9 mouse cellular contexts compared by ENCODE assay signal in the genomic region with DNA sequence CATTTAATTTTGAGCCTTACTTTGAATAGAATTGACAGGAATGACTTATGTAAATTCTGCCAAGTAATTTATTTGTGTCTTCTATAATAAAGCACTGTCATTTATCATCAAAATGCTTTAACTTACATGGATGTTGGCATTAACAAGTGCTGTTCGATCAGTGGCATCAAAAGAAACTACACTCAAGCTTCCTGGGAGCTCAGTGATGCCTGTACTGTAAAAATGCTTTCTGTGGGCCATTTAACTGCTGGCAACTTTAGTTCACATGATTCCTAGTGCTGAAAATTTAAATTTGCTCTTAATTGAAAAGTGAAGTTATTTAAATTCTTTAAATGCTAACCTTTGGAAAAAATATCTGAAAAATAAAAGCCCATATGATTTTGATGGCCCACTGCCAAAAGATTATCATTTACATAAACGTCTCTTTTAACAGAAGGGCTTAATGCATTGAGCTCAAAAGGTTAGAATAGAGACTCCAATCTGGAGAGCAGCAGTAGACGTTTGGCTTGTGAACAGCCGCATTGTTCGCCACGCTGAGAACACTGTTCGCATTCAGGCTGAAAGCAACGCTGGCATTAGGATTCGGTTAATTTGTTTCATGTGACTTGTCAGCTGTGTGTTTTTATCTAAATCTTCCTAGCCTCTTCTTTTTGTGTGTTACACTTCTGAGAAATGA. TPM values are rescaled to one million over a fixed set of nuclear protein-coding genes. Genes with fewer than 3 reads are reported as not detected.
DNase-seq lines count a peak whose midpoint lies in the region; ATAC-seq and TF ChIP-seq lines count a peak whose summit lies in the region.
"Had no signal": no experiment of that assay in that cellular context is flagged by ENCODE, and none has a peak within 500 bp of the region (broad histone marks: within the 10 kb centered on the region; RNA-seq: fewer than 3 reads in every experiment).

No protein-coding gene starts in this region.

- peak overlapping the region; percentile 7; the same call in 1 of the 2 replicates for H3K27ac ChIP-seq in kidney, embryonic 14.5 days (ENCODE audit: low read depth, low read length)
- peak overlapping the region; percentile 90 for H3K27ac ChIP-seq in forebrain, embryonic 13.5 days
- peak overlapping the region; percentile 79 for H3K27ac ChIP-seq in midbrain, embryonic 13.5 days
- H3K27ac ChIP-seq: limb, embryonic 13.5 days had no signal

- no peak for ATAC-seq in kidney, embryonic 14.5 days (ENCODE audit: low FRiP score, low TSS enrichment)
- ATAC-seq in forebrain, embryonic 13.5 days, result peak; percentile 90
- ATAC-seq in midbrain, embryonic 13.5 days, result peak; percentile 88
- no peak for ATAC-seq in activated CD4-positive, CD25-positive, alpha-beta regulatory T cell, adult 4 months

- no peaks in the 10 kb centered on the region for H3K27me3 ChIP-seq in kidney, embryonic 14.5 days (ENCODE audit: control insufficient read depth, insufficient read depth, low read length)
- H3K27me3 ChIP-seq in forebrain, embryonic 13.5 days, result no peaks in the 10 kb centered on the region
- H3K27me3 ChIP-seq in midbrain, embryonic 13.5 days, result no peaks in the 10 kb centered on the region
- H3K27me3 ChIP-seq: limb, embryonic 13.5 days had no signal

- WGBS in kidney, embryonic 14.5 days, result 54% methylated on average over 9 of the region's 9 CpGs
- 5% methylated on average over 9 of the region's 9 CpGs for WGBS in forebrain, embryonic 13.5 days
- 4% methylated on average over 9 of the region's 9 CpGs for WGBS in midbrain, embryonic 13.5 days

- H3K9ac ChIP-seq in kidney, embryonic 14.5 days (ENCODE audit: low read depth, low read length), result no peak overlapping the region
- no peak overlapping the region for H3K9ac ChIP-seq in forebrain, embryonic 13.5 days
- H3K9ac ChIP-seq in midbrain, embryonic 13.5 days (replicated peaks), result no peak overlapping the region
- H3K9ac ChIP-seq: limb, embryonic 13.5 days had no signal

- H3K9me3 ChIP-seq in kidney, embryonic 14.5 days (ENCODE audit: control insufficient read depth, low read length), result no peaks in the 10 kb centered on the region
- no peaks in the 10 kb centered on the region for H3K9me3 ChIP-seq in forebrain, embryonic 13.5 days (replicated peaks)
- H3K9me3 ChIP-seq in midbrain, embryonic 13.5 days, result no peaks in the 10 kb centered on the region
- H3K9me3 ChIP-seq: limb, embryonic 13.5 days had no signal

- DNase-seq in kidney, postnatal 25 days, result no peak
- peak; percentile 96 for DNase-seq in brain, embryonic 14.5 days (ENCODE audit: low read depth)
- DNase-seq in urinary bladder, adult 18-20 months (ENCODE audit: low spot score in 2 of 2), result no peak
- no peak for DNase-seq in spleen, adult 18-20 months

- peaks cover 2% of the 10 kb centered on the region; the same call in 1 of the 2 replicates for H3K36me3 ChIP-seq in kidney, embryonic 14.5 days (ENCODE audit: control insufficient read depth, insufficient read depth, low read length)
- H3K36me3 ChIP-seq in forebrain, embryonic 13.5 days (ENCODE audit: poor library complexity, severe bottlenecking), result peaks cover 22% of the 10 kb centered on the region
- H3K36me3 ChIP-seq in midbrain, embryonic 13.5 days, result peaks cover 32% of the 10 kb centered on the region

- TF ChIP-seq CTCF in brain, embryonic 14.5 days (IDR thresholded peaks at IDR 0.05; ENCODE audit: borderline replicate concordance, extremely low read depth, insufficient read depth, insufficient read length), result no peak

- peaks cover 7% of the 10 kb centered on the region; the same call in 1 of the 2 replicates for H3K4me1 ChIP-seq in kidney, embryonic 14.5 days (ENCODE audit: control insufficient read depth, insufficient read depth, low read length)
- H3K4me1 ChIP-seq in forebrain, embryonic 13.5 days, result peaks cover 24% of the 10 kb centered on the region
- H3K4me1 ChIP-seq in midbrain, embryonic 13.5 days (replicated peaks), result peaks cover 29% of the 10 kb centered on the region

- H3K4me2 ChIP-seq in kidney, embryonic 14.5 days (replicated peaks; ENCODE audit: low read depth, low read length), result no peak overlapping the region
- H3K4me2 ChIP-seq in forebrain, embryonic 13.5 days, result peak overlapping the region; percentile 48
- H3K4me2 ChIP-seq in midbrain, embryonic 13.5 days (replicated peaks), result no peak overlapping the region
- H3K4me2 ChIP-seq: limb, embryonic 13.5 days had no signal

- H3K4me3 ChIP-seq in kidney, embryonic 14.5 days (ENCODE audit: low read length), result no peak overlapping the region
- no peak overlapping the region for H3K4me3 ChIP-seq in forebrain, embryonic 13.5 days
- no peak overlapping the region for H3K4me3 ChIP-seq in midbrain, embryonic 13.5 days (replicated peaks)
- H3K4me3 ChIP-seq: limb, embryonic 13.5 days had no signal

- no peak for TF ChIP-seq POLR2A in brain, embryonic 14.5 days (IDR thresholded peaks at IDR 0.05; ENCODE audit: borderline replicate concordance, extremely low read depth, insufficient read depth, insufficient read length, poor library complexity, severe bottlenecking)

RNA-seq across cellular contexts. Expression of gene Kidins220, which starts 59.1 kb away (rescaled TPM):
- polyA plus RNA-seq in kidney, embryonic 14.5 days (2014; fragmentation: Nextera tagmentation; extraction: Ambion mirVana), result 16.2 and 38.2 TPM in 2 replicates
- polyA plus RNA-seq in brain, embryonic 14.5 days (2012; rRNA removed), result 205 and 265 TPM in 2 replicates
- polyA plus RNA-seq in forebrain, embryonic 13.5 days (2015; fragmentation: Nextera tagmentation; extraction: Ambion mirVana), result 72.4 and 88.3 TPM in 2 replicates
- 130 and 134 TPM in 2 replicates for polyA plus RNA-seq in midbrain, embryonic 13.5 days (2015; fragmentation: Nextera tagmentation; extraction: Ambion mirVana)
- 10 to 100 TPM; 12.3 to 12.8 TPM for polyA plus RNA-seq in activated CD4-positive, CD25-positive, alpha-beta regulatory T cell, adult 4 months (2017; shearing (Covaris generic))

Comparison
In these comparisons a context has a peak if more than half of its experiments do, and no peak if none do; other contexts are left out.
1. ATAC-seq: peak in forebrain, embryonic 13.5 days (single experiment) and midbrain, embryonic 13.5 days (single experiment); none in kidney, embryonic 14.5 days (single experiment) and activated CD4-positive, CD25-positive, alpha-beta regulatory T cell, adult 4 months (single experiment).
2. H3K27ac ChIP-seq: peak in every context shown above with its lines; median percentile 90 in forebrain, embryonic 13.5 days; 79 in midbrain, embryonic 13.5 days; 7 in kidney, embryonic 14.5 days.